Mouse (Mus musculus) central nervous system, embryonic 11.5 days (tissue): ENCODE data around the gene Vmn2r9. TPM values are rescaled to one million over a fixed set of nuclear protein-coding genes. Genes with fewer than 3 reads are reported as not detected.

Experiments used
- polyA plus RNA-seq: library from polyadenylated mRNA; depleted of rRNA; stranded (reverse); fragments of >200 nt; gene quantifications from 2 replicates; pipeline ENCODE4 v1.2.3, GENCODE M21; 2012; rRNA removed

Gene Vmn2r9
- polyA plus RNA-seq: not detected in 2 replicates

GRCm38 (mm10) chr5:108852501-108852900 lies at the start of gene Vmn2r9:
TSS of gene Vmn2r9 (minus strand) at chr5:108852601.

GRCm38 (mm10) chr5:108808750-108809149 lies 43.7 kb downstream of the Vmn2r9 start, which contains the start of gene Vmn2r8:
TSS of gene Vmn2r8 (minus strand) at chr5:108808850.

DNA sequence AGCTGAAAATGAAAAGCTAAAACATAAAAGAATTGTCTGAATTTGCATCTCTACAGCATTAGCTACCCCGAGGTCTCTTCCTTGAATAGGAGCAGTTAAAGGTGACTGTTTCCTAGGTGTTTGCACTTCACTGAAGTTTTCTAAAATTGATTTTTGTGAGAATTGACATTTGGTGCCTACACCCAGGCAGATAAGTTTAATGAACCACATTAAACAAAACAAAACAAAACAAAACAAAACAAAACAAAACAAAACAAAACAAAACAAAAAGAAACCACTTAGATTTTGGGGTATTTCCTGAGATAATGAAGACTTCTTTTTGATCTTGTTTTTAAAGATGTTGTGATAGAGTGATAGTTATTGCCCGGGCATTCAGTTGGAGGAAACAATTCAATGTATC lies 57.1 kb downstream of the Vmn2r9 start, which contains the start of gene Tmed11:
TSS of gene Tmed11 (minus strand) at position 101 of the 400 bp plus-strand sequence.

Other genes with a start within 250 kb of the Vmn2r9 start
- 48.8 and 55.8 TPM in 2 replicates for gene Gak, start 222.8 kb downstream of the Vmn2r9 start, polyA plus RNA-seq
- gene Tmem175, start 222.8 kb downstream of the Vmn2r9 start, polyA plus RNA-seq: 11.6 and 22.1 TPM in 2 replicates
- 7.6 and 10.5 TPM in 2 replicates for gene Idua, start 192.3 kb downstream of the Vmn2r9 start, polyA plus RNA-seq
- 30.4 and 34.8 TPM in 2 replicates for gene Dgkq, start 182.9 kb downstream of the Vmn2r9 start, polyA plus RNA-seq
- gene Slc26a1, start 177.0 kb downstream of the Vmn2r9 start, polyA plus RNA-seq: 1.5 and 1.7 TPM in 2 replicates
- 37.8 and 62.2 TPM in 2 replicates for gene Fgfrl1, start 160.2 kb downstream of the Vmn2r9 start, polyA plus RNA-seq
- 0.60 and 1.1 TPM in 2 replicates for gene Rnf212, start 77.6 kb downstream of the Vmn2r9 start, polyA plus RNA-seq
- not detected in 2 replicates for gene Tmed11, start 57.2 kb downstream of the Vmn2r9 start, polyA plus RNA-seq
- not detected in 2 replicates for gene Vmn2r8, start 43.8 kb downstream of the Vmn2r9 start, polyA plus RNA-seq
- not detected in 2 replicates for gene Vmn2r10, start 153.9 kb upstream of the Vmn2r9 start, polyA plus RNA-seq
- gene Vmn2r11, start 207.0 kb upstream of the Vmn2r9 start, polyA plus RNA-seq: not detected in 2 replicates
- gene Vmn2r12, start 245.3 kb upstream of the Vmn2r9 start, polyA plus RNA-seq: not detected in 2 replicates